Mouse (Mus musculus): Measurements from ENCODE around the gene Ptges3.

The Ptges3 gene

DNA sequence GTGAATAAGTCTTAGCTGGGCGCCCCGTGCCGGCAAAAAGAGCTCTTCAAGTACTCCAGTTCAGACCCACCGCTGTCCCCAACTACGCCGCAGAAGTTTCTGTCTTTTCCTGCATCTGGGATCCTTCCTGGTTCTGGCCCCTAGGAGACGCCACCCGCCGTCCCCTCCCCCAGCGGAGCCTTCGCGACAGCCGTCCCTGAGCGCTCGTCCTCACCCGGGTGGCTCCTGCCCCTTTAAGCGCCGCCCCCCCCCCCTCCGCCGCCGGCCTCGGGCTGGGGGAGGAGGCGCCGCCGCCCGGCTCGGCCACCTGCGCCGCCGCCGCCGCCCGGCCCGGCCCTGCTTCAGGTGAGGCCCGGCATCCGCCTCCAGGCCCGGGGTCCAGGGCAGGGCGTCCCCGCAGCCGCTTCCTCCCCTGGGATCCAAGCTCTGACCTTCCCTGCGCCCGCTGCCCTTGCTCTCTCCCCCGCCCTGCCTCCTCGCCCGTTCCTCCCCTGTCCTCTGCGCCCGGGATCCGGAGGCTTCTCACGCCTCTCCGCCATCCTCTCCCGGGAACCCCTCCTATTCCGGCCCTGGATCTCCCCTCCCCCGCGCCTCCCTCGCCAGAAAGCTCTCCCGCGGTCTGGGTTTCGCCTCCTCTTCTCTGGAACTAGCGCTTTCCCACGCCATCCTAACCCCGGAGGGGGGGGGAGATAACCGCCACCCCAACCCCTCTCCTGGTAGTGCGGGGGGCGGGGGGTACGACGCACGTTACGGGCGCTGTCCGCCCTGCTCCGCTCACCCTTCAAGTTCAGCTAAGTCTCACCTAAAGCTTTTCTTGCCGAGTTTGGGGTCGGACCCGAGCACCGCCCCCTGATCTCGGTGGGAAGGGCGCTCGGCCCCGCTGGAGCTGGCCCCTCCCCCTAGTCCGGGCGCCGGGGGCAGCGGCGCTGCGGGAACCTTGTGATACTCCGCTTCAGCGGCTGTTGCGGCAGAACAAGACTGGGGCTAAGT, 34.0 kb downstream of the Ptges3 start:
- DNase-seq (ENCODE audit: low spot score in 2 of 2), result peak; percentile 61 to 65

DNA sequence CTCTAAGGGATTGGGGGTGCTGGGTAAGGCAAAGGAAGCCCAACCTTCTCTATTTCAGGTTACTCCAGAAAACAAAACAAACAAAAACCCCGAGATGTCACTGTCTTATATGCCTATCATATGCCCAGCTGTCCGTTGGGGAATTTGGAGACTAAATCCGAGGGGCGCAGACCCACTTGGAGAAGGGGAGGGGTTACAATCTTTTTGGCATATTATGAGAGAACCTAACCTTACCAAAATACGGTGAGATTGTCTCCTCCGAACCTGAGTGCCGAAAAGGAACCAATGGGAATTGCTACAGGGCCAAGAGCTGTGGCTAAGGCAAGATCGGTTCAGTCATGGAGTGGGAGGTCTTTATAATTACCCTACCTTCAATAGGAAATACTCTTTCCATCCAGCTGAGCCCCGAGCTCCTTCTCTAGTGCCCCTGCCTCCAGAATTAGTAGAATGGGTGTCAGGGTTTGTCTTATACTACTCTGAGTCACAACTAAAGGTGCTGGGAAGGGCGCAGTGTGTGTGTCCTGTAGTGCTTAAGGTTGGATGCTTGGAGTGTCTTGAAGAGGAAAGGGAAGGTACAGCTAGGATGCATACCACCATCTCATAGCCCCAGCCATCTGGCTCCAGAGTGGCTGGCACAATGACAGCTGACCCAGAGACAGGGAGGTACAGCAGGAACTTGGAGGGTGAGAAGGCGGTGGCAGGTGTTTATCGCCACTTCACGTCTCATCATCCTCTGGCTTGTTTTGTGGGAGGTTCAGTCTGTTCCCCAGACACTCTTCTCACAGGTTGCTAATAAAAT, 34.9 kb downstream of the Ptges3 start:
- no peak for DNase-seq (ENCODE audit: low spot score in 2 of 2)

DNA sequence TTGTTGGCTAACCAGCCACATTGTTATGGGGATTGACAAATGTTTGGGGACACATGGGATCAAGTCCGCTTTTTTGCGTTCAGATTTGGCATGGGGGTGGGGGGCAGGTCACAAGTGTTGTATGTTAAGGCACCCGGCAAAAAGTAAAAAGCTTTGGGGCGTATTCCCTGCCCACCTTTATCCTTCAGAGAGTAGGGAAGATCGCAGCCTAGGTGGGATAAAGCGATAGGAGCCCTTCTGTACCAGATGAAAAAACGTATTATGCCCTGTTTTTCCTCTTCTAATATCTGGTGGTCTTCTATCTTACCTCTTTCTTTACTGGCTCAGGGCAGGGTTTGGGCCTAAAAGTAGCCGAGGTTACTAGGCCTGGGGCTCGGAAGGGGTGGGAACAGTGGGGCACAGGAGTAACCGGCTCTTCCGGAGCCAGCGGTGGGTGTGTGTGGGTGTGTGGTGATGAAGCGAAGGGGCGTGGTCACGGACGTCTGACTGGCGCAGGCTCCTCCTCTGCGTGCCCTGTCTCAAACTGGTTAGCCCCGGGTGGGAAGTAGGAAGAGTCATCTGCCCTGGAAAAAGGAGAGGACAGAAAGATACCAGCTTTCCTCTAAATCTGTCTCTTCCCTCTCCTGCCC, 35.7 kb downstream of the Ptges3 start:
- DNase-seq (ENCODE audit: low spot score in 2 of 2), result peak; percentile 44 to 57

DNA sequence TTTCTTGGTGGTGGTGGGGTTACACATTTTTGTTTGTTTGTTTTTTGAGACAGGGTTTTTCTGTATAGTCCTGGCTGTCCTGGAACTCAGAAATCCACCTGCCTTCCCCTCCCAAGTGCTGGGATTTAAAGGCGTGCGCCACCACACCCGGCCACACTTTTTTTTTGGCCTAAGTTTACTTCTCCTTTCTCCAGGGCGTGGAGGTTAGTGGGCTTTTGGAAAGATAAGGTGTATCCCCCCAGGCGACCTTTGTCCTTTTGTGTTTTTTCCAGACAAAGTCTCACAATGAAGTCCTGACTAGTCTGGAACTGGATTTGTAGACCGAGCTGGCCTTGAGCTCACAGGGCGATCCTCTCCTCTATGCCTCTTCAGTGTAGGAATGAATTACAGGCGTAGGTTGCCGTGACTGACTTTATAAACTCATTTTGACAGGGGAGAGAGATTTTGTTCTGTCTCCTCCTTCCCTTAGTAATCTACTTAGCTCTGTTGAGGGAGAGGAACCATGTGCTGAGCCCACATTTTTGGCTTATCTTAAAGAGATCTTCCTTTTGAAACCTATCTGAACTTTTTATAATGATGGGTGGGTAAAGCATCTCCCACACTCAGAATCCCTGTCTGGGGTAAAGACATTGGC, 36.4 kb downstream of the Ptges3 start:
- no peak for DNase-seq (ENCODE audit: low spot score in 2 of 2)

DNA sequence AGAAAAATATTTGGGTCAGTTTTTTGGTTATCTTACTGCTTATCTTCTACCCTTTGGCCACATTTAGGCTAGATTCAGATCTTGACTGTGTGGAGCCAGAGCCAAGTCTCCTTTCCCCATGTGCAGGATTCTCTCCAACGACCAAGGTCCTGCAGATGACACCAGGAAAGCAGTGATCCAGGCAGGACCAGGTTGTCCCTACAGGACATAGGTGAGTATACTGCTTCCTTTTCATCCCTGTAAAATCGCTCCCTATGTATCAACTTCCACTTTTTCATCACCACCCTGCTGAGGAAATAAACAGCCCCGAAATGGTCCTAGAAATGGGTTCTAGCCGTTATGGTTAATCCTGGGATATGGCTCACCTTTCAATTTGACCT, 37.5 kb downstream of the Ptges3 start:
- DNase-seq (ENCODE audit: low spot score in 2 of 2), result no peak

DNA sequence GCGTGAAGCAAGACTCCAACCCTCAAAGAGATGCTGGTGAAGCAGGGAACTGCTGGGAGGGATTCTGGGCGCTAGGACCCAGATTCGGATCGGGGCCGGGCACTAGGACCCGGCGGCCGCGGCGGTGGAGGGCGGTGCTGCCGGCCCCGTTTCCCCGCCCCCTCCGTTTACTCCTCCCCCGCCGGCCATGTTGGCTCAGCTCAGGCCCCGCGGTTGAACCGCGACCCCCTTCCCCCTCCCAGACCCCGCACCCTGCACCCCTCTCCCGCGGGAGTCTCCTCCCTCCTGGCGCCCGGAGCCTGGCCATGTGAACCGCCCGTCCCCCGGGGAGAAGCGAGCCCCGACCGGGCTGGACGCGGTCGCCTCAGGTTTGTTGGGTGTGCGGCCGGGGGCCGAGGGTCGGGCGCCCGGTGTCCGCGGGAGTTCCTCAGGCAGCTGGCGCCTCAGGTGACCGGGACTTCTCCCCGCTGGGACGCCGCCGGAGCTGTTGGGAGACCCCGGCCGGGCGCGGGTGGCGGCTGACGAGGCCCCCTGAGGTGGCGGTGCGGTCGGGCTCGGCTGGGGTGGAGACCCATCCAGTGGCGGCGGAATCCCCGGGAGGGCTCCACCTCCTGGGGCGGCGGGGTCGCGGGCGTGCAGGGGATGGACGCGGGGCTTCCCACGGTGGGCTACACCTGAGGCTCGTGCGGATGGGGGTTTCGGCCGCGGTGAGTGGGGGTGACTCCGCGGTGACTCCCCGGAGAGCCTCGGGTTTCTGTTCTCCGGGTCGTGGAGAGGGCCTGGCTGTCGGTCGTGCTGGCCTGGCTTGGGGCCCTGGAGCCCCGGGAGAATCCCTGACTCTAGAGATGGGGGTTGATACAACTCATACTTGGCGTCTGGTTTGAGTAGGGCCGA, 38.2 kb downstream of the Ptges3 start:
- DNase-seq (ENCODE audit: low spot score in 2 of 2), result peak; percentile 38 to 68

DNA sequence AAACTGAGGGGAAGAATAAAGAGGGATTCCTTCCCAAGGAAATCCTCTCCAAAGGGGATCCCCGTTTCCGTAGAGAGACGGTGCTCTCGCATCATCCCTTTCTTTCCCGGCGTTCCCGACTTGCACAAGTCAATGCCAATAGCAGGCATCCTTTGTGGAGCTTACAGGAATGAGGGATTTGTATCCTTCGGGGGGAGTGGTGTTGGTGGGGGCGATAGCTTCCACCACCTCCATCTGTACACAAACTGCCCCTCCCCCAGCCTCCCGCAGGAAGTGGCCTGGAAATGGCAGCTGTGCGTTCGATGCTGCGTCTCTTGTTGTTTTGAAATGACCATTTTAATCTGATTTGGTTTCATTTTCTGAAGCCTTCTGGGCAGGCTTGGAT, 38.8 kb downstream of the Ptges3 start:
- DNase-seq (ENCODE audit: low spot score in 2 of 2), result peak; percentile 27 to 44

DNA sequence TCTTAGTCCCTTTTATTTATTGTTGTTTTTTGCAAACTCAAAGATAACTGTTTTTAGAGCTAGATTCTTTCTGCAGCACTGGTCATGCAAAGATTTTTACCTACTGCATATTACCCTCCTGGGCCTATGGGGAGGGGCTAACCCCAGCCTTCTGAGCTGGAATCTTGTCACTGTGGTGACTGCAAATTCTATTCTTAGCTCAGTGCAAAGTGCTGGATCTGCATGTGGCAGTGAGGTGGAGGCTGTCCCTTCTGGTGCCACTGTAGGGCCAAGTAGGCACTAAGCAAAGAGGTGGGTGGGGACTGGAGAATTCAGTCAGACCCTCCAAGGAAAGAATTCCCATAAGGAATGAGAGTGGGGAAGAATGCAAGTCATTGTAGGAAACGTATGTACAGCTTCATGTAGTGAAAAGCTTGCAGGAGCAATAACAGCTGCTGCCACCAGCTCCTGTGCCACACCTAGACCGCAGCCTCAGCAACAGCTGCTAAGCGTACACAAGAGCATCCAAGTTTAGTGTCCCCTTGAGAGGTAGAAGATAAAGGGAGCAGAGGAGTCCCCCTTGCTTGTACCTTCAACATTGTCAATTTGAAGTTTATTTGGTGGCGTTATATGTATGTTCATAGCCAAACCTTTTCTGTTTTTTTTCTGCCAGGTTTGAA, 51.5 kb downstream of the Ptges3 start:
- no peak for DNase-seq (ENCODE audit: low spot score in 2 of 2)

DNA sequence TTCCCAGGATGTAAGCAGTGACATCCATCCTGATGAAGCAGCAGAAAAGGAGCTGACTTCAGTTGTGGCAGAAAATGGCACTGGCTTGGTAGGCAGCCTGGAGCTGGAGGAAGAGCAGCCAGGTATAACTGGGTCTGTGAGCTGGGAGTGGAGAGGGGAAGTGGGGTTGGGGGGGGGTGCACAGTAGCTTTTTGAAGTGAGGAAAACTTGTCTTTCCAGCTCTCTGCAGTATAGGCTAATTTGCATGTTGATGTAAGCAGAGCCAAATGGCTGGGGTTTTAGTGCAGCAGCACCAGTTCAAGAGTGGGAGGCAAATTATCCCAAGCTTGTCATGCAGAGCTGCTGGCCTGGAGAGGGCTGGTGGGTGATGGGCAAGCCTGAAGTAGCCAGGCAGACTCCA, 52.5 kb downstream of the Ptges3 start:
- DNase-seq (ENCODE audit: low spot score in 2 of 2), result no peak

DNA sequence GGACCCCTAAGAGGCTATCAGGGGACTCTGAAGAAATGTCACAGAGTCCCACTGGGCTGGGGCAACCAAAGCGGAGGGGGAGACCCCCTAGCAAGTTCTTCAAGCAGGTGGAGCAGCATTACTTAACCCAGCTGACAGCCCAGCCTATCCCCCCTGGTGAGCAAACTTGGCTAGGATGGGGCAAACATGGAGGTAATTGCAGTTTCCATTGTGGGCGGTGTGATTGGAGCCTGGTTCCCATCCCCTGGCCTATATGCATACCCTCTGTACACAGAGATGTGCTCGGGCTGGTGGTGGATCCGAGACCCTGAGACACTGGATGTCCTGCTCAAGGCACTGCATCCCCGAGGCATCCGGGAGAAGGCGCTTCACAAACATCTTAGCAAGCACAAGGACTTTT, 65.1 kb downstream of the Ptges3 start:
- no peak for DNase-seq (ENCODE audit: low spot score in 2 of 2)

DNA sequence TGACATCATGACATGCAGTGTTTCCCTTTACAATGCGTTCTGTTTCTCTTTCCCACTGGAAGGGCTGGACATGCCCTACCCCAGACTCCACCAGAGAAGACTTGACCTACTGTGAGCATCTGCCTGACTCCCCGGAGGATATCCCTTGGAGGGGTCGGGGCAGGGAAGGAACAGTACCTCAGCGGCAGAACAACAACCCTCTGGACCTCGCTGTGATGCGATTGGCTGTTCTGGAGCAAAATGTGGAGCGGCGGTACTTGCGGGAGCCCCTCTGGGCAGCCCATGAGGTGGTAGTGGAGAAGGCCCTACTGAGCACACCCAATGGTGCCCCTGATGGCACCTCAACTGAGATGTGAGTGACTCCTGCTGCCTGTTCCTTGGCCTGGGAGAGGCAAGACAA, 66.1 kb downstream of the Ptges3 start:
- DNase-seq (ENCODE audit: low spot score in 2 of 2), result no peak

DNA sequence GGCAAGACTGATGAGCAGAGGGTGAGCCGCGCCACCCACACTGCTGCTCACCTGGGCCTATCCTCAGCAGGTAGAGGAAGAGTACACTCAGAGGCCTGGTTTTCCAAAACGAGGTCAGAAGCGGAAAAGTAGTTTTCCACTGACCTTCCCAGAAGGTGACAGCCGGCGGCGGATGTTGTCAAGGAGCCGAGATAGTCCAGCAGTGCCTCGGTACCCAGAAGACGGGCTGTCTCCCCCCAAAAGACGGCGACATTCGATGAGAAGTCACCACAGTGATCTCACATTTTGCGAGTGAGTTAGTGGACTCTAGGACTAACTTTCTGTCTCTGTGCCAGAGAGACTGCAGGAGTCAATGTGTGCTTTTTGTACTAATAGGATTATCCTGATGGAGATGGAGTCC, 67.2 kb downstream of the Ptges3 start:
- no peak for DNase-seq (ENCODE audit: low spot score in 2 of 2)
